Mouse (Mus musculus) liver, embryonic 14.5 days (tissue): ENCODE results near the gene Chd2. TPM values are rescaled to one million over a fixed set of nuclear protein-coding genes. Genes with fewer than 3 reads are reported as not detected.

Experiments used
- ATAC-seq: fragments of 200-750 bp; cut with Nextera tagmentation; 2 replicates; pipeline ENCODE4 v1.8.0; 2017; ENCODE audit warnings: moderate number of reproducible peaks, mild to moderate bottlenecking, moderate library complexity; ENCODE audit not compliant: insufficient read depth
- DNase-seq, 3 experiments: peaks; one replicate each; pipeline ENCODE4 v3.0.0-alpha.2; 2012 to 2013; ENCODE audit warnings: low read depth in 3 of 3, low spot score in 3 of 3
- H3K27ac ChIP-seq: fragments of 300-500 bp; sonication (generic); 2 replicates; pipeline ENCODE4 v1.5.1; 2014; ENCODE audit warnings: moderate library complexity, mild to moderate bottlenecking, control low read depth, inconsistent platforms
- H3K27me3 ChIP-seq: fragments of 300-500 bp; sonication (generic); 2 replicates; pipeline ENCODE4 v1.6.1; 2014; ENCODE audit warnings: mild to moderate bottlenecking, low read length, moderate library complexity; ENCODE audit not compliant: control insufficient read depth, insufficient read depth
- H3K36me3 ChIP-seq: fragments of 300-500 bp; sonication (generic); replicated peaks from 2 replicates; pipeline ENCODE4 v1.6.1; 2014; ENCODE audit warnings: low read depth; ENCODE audit not compliant: control insufficient read depth, insufficient read depth
- H3K4me1 ChIP-seq, 2 experiments: fragments of 200-500 bp in 1 of 2; fragments of 300-500 bp in 1 of 2; sonication (generic) in 1 of 2; replicated peaks; 2 replicates each; pipeline ENCODE4 v1.6.1; 2012 to 2014; ENCODE audit warnings: antibody characterized with exemption in 1 of 2, inconsistent platforms in 1 of 2, low read length in 1 of 2; ENCODE audit not compliant: control insufficient read depth in 2 of 2, insufficient read depth in 2 of 2
- H3K4me2 ChIP-seq: fragments of 300-500 bp; sonication (generic); 2 replicates; pipeline ENCODE4 v1.6.1; 2014; ENCODE audit warnings: low read depth, mild to moderate bottlenecking, control low read depth, moderate library complexity
- H3K4me3 ChIP-seq, 2 experiments: fragments of 200-500 bp in 1 of 2; fragments of 300-500 bp in 1 of 2; sonication (generic) in 1 of 2; 2 replicates each; pipeline ENCODE4 v1.5.1; 2012 to 2014; ENCODE audit warnings: low read depth in 2 of 2, low read length in 2 of 2, mild to moderate bottlenecking in 2 of 2, control low read depth in 1 of 2, inconsistent platforms in 1 of 2, moderate library complexity in 1 of 2; ENCODE audit not compliant: insufficient read depth in 1 of 2
- H3K9ac ChIP-seq: fragments of 300-500 bp; sonication (generic); replicated peaks from 2 replicates; pipeline ENCODE4 v1.6.1; 2014; ENCODE audit warnings: mild to moderate bottlenecking, control low read depth, moderate library complexity
- H3K9me3 ChIP-seq: fragments of 300-500 bp; sonication (generic); 2 replicates; pipeline ENCODE4 v1.6.1; 2016; ENCODE audit warnings: low read length, mixed read lengths; ENCODE audit not compliant: control insufficient read depth
- CTCF ChIP-seq: IDR thresholded peaks from 2 replicates; pipeline ENCODE4 v1.5.1; 2016; ENCODE audit warnings: antibody characterized with exemption, low read depth, control low read depth
- EP300 ChIP-seq: IDR thresholded peaks from 2 replicates; pipeline ENCODE4 v1.6.1; 2016; ENCODE audit warnings: antibody characterized with exemption, low read depth
- WGBS: fragments of 180-500 bp; shearing (Covaris S2); extraction: QIAGEN DNeasy Blood & Tissue Kit; methylation state at CpG from one replicate; pipeline ENCODE4 v1.1.7; 2014; ENCODE audit not compliant: insufficient replicate concordance; 5-methylcytosine and 5-hydroxymethylcytosine counted together
- polyA plus RNA-seq, 2 experiments: library from polyadenylated mRNA; depleted of rRNA in 1 of 2; stranded (reverse) in 1 of 2; unstranded in 1 of 2; fragments of >200 nt; fragmentation: Nextera tagmentation in 1 of 2; extraction: Ambion mirVana in 1 of 2; gene quantifications; 2 replicates each; pipeline versions ENCODE4 v1.2.1 to v1.2.3; 2012 to 2014

The Chd2 gene
- polyA plus RNA-seq, 2 experiments = 12.0 to 14.8 TPM

DNA sequence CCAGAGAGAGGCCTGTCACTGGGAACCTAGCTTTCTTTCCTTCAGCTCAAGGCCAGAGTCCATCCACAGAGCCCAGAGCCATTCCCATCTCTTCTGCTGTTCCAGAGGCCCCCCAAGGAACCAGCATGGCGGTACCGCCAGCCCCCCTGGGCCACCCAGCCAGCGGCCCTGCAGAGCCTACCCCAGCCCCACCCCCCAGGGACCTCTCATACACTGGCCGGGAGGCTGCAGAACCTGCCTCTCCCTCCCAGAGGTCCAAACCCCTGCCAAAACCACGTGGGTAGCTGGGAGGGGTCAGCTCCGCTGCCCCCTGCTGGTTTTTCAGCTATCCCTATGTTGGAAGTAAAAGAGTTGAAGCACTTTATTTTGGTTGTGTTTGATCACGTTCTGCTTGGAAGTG lies 122.3 kb downstream of the Chd2 start:
- DNase-seq (no peak), ATAC-seq (no peak)
- 49% methylated on average over 7 of the region's 7 CpGs for WGBS
- Histone ChIP-seq H3K4me1 (no peaks in the 10 kb centered on the region), H3K27ac (no peak overlapping the region), H3K4me2 (no peak overlapping the region), H3K4me3 (no peak overlapping the region), H3K27me3 (no peaks in the 10 kb centered on the region), H3K36me3 (no peaks in the 10 kb centered on the region), H3K9me3 (no peaks in the 10 kb centered on the region), H3K9ac (no peak overlapping the region)
- TF ChIP-seq CTCF = peak; percentile 8; the same call in 1 of the 2 replicates
- no peak for TF ChIP-seq EP300

GRCm38 (mm10) chr7:73414192-73414591 lies 127.4 kb downstream of the Chd2 start:
- no peaks in the 10 kb centered on the region for H3K36me3 ChIP-seq
- H3K9ac ChIP-seq = no peak overlapping the region
- no peak for ATAC-seq
- WGBS = 84% methylated on average over 14 of the region's 14 CpGs
- H3K27me3 ChIP-seq = no peaks in the 10 kb centered on the region
- DNase-seq = no peak
- no peaks in the 10 kb centered on the region for H3K4me1 ChIP-seq
- H3K9me3 ChIP-seq = no peaks in the 10 kb centered on the region
- no peak overlapping the region for H3K4me3 ChIP-seq
- TF ChIP-seq EP300 (no peak), CTCF (no peak)
- H3K27ac ChIP-seq = no peak overlapping the region
- no peak overlapping the region for H3K4me2 ChIP-seq

DNA sequence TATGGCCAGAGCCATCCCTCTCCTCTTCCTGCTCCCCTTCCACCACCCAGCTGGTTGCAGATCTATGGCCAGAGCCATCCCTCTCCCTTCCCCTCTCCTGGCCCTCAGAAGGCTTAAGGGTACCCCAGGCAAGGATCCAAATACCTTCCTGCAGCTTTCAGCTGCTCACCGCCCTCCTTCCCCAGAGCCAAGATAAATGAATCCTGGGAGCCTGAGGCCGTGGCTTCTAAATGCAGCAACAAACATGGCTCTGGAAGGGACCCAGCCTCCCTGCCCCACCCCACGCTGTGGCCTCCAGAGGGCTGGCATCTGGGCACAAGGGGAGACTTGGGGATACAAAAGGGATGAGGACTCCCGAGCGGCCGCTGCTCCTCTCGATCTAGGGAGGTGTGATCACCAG lies 129.2 kb downstream of the Chd2 start:
- WGBS = 74% methylated on average over 7 of the region's 7 CpGs
- DNase-seq = no peak
- no peak for TF ChIP-seq EP300
- Histone ChIP-seq H3K4me3 (no peak overlapping the region), H3K4me2 (no peak overlapping the region), H3K27ac (no peak overlapping the region), H3K36me3 (no peaks in the 10 kb centered on the region), H3K9me3 (no peaks in the 10 kb centered on the region), H3K27me3 (no peaks in the 10 kb centered on the region), H3K9ac (no peak overlapping the region), H3K4me1 (no peaks in the 10 kb centered on the region)
- no peak for ATAC-seq

GRCm38 (mm10) chr7:73411986-73412385 lies 129.6 kb downstream of the Chd2 start:
- Histone ChIP-seq H3K4me1 (no peaks in the 10 kb centered on the region), H3K9me3 (no peaks in the 10 kb centered on the region), H3K27me3 (no peaks in the 10 kb centered on the region), H3K36me3 (no peaks in the 10 kb centered on the region), H3K4me2 (no peak overlapping the region), H3K27ac (no peak overlapping the region), H3K9ac (no peak overlapping the region), H3K4me3 (no peak overlapping the region)
- 67% methylated on average over 4 of the region's 4 CpGs for WGBS
- TF ChIP-seq EP300 (no peak), CTCF (no peak)
- no peak for DNase-seq
- no peak for ATAC-seq

- Histone ChIP-seq H3K4me3 (no peak overlapping the region), H3K27me3 (no peaks in the 10 kb centered on the region), H3K9ac (no peak overlapping the region), H3K9me3 (no peaks in the 10 kb centered on the region), H3K4me2 (no peak overlapping the region), H3K36me3 (no peaks in the 10 kb centered on the region), H3K27ac (no peak overlapping the region), H3K4me1 (no peaks in the 10 kb centered on the region)
- 57% methylated on average over 7 of the region's 7 CpGs for WGBS
- TF ChIP-seq CTCF = no peak
- TF ChIP-seq EP300 = no peak
- ATAC-seq (no peak), DNase-seq (no peak)
Measured at GRCm38 (mm10) chr7:73411523-73411922, 130.1 kb downstream of the Chd2 start.

DNA sequence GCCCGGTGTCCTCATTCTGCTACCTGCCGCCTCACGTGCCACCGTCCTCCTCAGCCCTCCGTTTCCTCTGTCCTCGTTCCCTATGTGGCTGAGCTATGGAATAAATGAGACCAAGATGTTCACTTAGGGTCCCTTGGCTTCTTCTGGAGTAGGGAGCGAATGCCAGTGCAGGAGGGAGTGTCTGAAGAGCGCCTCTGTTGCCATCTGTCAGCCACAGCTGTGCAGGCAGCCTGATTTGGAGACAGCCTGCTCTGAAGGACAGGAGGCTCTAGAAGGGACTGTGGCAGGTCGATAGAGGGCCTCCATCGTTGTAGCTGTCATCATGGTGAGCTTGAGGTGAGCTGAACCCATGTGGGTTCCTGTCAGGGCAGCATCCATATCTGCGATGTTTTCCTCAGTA lies 136.1 kb downstream of the Chd2 start:
- no peak for DNase-seq
- H3K36me3 ChIP-seq = no peaks in the 10 kb centered on the region
- no peaks in the 10 kb centered on the region for H3K4me1 ChIP-seq
- no peak for ATAC-seq
- H3K9ac ChIP-seq = no peak overlapping the region
- 70% methylated on average over 11 of the region's 11 CpGs for WGBS
- peaks cover 4% of the 10 kb centered on the region for H3K27me3 ChIP-seq
- no peaks in the 10 kb centered on the region for H3K9me3 ChIP-seq
- no peak overlapping the region for H3K27ac ChIP-seq
- H3K4me2 ChIP-seq = no peak overlapping the region
- TF ChIP-seq CTCF = no peak
- no peak for TF ChIP-seq EP300
- H3K4me3 ChIP-seq = no peak overlapping the region
